Mouse (Mus musculus) stomach, embryonic 15.5 days (tissue): ENCODE data around the gene Camkv. TPM values are rescaled to one million over a fixed set of nuclear protein-coding genes. Genes with fewer than 3 reads are reported as not detected.

ENCODE experiments used
- ATAC-seq: fragments of 200-750 bp; cut with Nextera tagmentation; 2 replicates; pipeline ENCODE4 v1.8.0; 2017; ENCODE audit warnings: low read depth, moderate number of reproducible peaks, moderate TSS enrichment; ENCODE audit not compliant: insufficient read depth, low FRiP score
- H3K27ac ChIP-seq: fragments of 300-500 bp; sonication (generic); 2 replicates; pipeline ENCODE4 v1.5.1; 2015; ENCODE audit warnings: mild to moderate bottlenecking, inconsistent platforms
- H3K27me3 ChIP-seq: fragments of 300-500 bp; sonication (generic); replicated peaks from 2 replicates; pipeline ENCODE4 v1.6.1; 2015; ENCODE audit warnings: inconsistent platforms
- H3K36me3 ChIP-seq: fragments of 300-500 bp; sonication (generic); 2 replicates; pipeline ENCODE4 v1.6.1; 2015; ENCODE audit warnings: inconsistent platforms
- H3K4me1 ChIP-seq: fragments of 300-500 bp; sonication (generic); 2 replicates; pipeline ENCODE4 v1.6.1; 2015; ENCODE audit warnings: inconsistent platforms
- H3K4me2 ChIP-seq: fragments of 300-500 bp; sonication (generic); 2 replicates; pipeline ENCODE4 v1.6.1; 2015; ENCODE audit warnings: mild to moderate bottlenecking, inconsistent platforms
- H3K4me3 ChIP-seq: fragments of 300-500 bp; sonication (generic); replicated peaks from 2 replicates; pipeline ENCODE4 v1.5.1; 2015; ENCODE audit warnings: inconsistent platforms
- H3K9ac ChIP-seq: fragments of 300-500 bp; sonication (generic); 2 replicates; pipeline ENCODE4 v1.6.1; 2015; ENCODE audit warnings: inconsistent platforms
- H3K9me3 ChIP-seq: fragments of 300-500 bp; sonication (generic); 2 replicates; pipeline ENCODE4 v1.6.1; 2016; ENCODE audit warnings: inconsistent platforms
- WGBS: fragments of 180-500 bp; shearing (Covaris S2); methylation state at CpG from one replicate; pipeline ENCODE4 v1.1.7; 2015; 5-methylcytosine and 5-hydroxymethylcytosine counted together
- polyA plus RNA-seq: library from polyadenylated mRNA; unstranded; fragments of >200 nt; fragmentation: Nextera tagmentation; extraction: Ambion mirVana; gene quantifications from 2 replicates; pipeline ENCODE4 v1.2.1, GENCODE M21; 2015

Camkv gene
- polyA plus RNA-seq, 1 experiment from 2014 or later: 3.0 TPM

DNA sequence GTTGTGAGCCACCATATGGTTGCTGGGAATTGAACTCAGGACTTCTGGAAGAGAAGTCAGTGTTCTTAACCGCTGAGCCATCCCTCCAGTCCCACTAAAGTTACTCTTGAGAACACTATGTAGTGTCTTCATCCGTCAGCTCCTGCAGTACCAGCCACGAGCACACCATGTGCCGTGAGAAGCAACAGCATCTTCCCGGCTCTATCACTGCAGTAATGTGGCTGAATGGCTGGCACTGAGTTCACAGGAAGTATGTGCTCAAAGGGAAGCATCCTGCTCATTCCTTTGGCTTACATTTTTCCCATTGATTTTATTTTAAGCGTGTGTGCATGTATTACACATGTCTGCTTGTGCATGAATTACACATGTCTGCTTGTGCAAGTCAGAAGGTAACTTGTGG is 32.0 kb downstream of the Camkv start:
- WGBS: 80% methylated on average over 6 of the region's 6 CpGs

DNA sequence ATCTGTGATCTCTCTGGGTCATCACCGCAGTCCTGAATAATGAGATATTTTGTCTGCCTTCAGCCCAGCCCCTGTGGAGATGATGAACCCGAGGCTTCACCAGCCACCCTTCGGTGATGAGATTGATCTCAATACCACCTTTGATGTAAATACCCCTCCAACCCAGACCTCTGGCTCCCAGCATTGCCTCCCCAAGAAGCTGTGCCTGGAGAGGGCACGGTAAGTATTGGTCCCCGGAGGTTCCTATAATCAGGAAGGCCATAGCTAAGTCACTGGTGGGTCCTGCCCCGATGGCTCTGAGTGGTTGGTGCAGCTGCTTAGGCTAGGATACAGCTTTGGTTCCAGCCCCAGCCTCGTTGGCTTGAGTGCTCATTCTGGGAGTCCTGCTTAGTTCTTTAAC is 33.1 kb downstream of the Camkv start:
- peaks cover 12% of the 10 kb centered on the region; the same call in 1 of the 2 replicates for H3K36me3 ChIP-seq
- ATAC-seq: no peak
- WGBS: 85% methylated on average over 7 of the region's 7 CpGs

More for the DNA sequence above, 32.0 kb downstream of the Camkv start:
- Histone ChIP-seq H3K4me3 (no peak overlapping the region), H3K9me3 (no peaks in the 10 kb centered on the region), H3K36me3 (peaks cover 12% of the 10 kb centered on the region; the same call in 1 of the 2 replicates), H3K4me2 (no peak overlapping the region), H3K27ac (no peak overlapping the region), H3K4me1 (no peaks in the 10 kb centered on the region), H3K27me3 (no peaks in the 10 kb centered on the region), H3K9ac (no peak overlapping the region)
- ATAC-seq: no peak

DNA sequence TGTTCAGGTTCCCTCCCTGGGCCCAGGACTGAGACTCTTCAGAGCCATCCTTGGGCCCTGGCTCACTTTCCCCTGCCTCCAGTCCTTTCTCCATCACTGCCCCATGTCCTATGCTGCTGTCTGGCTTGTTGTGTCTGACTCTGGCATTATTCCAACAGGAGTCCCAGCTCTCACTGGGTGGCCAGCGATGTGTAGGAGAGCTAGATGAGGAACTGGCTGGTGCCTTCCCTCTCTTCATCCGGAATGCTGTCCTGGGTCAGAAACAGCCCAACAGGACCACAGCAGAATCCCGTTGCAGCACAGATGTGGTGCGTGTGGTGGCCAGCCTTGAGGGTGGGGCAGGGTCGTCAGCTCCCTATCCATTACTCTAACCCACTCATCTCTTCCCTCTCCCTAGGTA is 34.8 kb downstream of the Camkv start:
- Histone ChIP-seq H3K27me3 (no peaks in the 10 kb centered on the region), H3K36me3 (peaks cover 12% of the 10 kb centered on the region; the same call in 1 of the 2 replicates), H3K4me3 (no peak overlapping the region), H3K27ac (no peak overlapping the region), H3K9me3 (no peaks in the 10 kb centered on the region), H3K4me2 (no peak overlapping the region), H3K4me1 (no peaks in the 10 kb centered on the region), H3K9ac (no peak overlapping the region)
- WGBS: 79% methylated on average over 5 of the region's 5 CpGs
- no peak for ATAC-seq

More for the DNA sequence above, 33.1 kb downstream of the Camkv start:
- no peak overlapping the region for H3K27ac ChIP-seq
- no peak overlapping the region for H3K9ac ChIP-seq
- no peak overlapping the region for H3K4me2 ChIP-seq
- no peaks in the 10 kb centered on the region for H3K4me1 ChIP-seq
- H3K27me3 ChIP-seq: no peaks in the 10 kb centered on the region
- no peaks in the 10 kb centered on the region for H3K9me3 ChIP-seq
- H3K4me3 ChIP-seq: no peak overlapping the region

DNA sequence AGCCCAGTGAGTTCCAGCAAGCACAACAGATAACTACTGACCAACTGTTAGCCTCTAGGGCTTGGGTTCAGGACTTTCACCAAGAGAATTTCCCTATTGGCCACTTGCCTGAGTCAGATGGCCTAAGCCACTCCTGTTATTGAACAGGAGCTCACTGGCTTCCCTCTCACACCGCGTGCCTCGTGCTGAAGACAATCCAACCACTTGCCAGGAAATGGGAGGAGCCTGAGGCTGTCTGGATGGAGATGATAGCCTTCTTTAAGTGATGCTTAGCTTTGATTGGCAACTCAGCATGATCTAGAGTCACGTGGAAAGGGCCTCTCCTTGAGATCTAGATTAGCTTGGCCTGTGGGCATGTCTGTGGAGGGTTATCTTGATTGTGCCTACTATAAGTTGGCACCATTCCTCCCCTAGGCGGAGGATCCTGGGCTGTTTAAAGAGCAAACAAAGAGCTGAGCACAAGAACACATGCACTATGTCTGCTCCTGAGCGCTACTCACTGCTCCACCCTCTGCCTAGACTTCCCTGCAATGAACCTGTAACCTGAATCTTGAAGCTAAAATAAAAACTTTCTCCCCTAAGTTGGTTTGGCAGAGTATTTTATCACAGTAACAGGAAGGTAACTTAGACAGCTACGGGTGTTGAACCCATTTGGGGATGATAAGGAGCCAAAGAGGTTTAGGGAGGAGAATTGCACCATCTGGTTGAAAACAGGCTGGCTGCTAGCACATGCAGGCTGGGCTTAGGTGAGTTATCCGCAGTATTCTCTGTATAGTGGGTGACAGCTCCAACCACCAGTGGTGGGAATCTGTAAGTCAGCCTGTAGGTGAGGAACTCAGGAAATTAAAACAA is 36.4 kb downstream of the Camkv start:
- no peak overlapping the region for H3K27ac ChIP-seq
- no peak overlapping the region for H3K4me3 ChIP-seq
- H3K9ac ChIP-seq: no peak overlapping the region
- H3K9me3 ChIP-seq: no peaks in the 10 kb centered on the region
- peak; percentile 78 for ATAC-seq
- H3K4me2 ChIP-seq: no peak overlapping the region
- H3K27me3 ChIP-seq: no peaks in the 10 kb centered on the region
- H3K36me3 ChIP-seq: peaks cover 12% of the 10 kb centered on the region; the same call in 1 of the 2 replicates
- peaks cover 4% of the 10 kb centered on the region; the same call in 1 of the 2 replicates for H3K4me1 ChIP-seq
- WGBS: 64% methylated on average over 8 of the region's 8 CpGs

DNA sequence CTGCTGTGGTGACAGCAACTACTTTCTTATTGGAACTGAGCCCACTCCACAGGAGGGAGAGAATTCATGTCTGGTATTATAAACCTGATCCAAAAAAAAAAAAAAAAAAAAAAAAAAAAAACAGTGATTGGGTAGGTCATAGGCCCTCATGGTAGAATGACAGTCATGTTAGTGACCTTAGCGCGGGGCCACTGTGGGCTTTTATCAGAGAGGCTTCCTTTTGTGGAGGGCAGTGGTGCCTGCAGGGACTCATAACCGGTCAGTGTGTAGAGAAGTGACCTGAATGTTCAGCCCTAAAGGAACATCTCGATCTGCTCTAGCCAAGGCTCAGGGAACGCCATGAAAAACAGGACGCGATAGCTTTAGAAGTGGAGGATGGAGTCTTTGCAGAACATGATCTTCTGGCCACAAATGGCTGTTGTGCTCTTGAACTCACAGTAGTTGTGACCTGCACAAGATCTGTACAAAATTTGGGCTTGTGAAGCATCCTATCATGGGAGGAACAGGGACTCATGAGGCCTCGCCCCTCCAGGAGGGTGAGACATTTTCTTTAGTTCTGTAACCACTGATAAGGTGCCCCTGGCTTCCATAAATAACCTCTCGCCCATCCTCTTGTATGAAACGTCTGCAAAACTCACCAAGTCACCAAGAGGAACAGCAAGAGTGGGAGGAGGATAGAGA is 39.2 kb downstream of the Camkv start:
- peak; percentile 67; the same call in 1 of the 2 replicates for ATAC-seq

DNA sequence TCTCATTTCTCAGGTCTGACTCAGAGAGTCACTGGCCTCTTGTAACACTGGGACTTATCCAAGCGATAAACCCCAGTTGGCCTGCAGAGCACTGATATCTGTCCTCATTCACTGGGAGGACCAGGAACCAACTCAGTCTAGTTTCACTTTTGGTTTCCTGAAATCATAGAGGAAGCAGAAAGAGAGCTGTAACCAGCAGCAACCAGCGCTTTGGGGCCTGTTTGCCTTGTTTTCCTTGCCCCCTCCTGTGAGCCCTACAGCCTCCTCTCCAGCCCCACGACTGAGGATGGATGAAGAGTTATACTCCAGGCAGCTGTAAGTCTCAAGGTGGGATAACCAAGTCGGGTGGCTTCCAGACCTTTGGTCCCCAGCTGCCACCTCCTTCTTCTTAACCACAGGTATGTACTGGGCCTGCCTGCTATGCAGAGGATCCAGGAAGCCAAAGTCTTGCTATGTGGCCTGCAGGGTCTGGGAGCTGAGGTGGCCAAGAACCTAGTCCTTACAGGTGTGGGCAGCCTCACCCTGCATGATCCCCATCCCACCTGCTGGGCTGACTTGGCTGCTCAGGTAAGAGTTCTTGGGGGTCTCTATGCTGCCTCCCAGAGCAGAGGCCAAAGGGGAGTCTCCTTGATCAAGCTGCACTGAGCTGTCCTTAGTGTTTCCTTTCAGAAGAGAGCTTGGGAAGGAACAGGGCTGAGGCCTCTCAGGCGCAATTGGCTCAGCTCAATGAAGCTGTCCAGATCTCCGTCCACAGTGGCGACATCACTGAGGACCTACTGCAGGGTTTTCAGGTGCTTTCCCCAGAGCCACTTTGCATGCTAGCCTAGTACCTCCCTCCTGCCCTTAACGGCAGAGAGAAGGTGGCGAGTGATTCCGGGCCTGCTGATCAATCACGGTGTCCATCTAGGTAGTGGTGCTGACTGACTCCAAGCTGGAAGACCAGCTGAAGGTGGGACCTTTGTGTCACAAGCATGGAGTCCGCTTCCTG is 40.2 kb downstream of the Camkv start, which contains the start of gene Uba7:
TSS of gene Uba7 (plus strand) at position 107 of the 988 bp plus-strand sequence.
- Histone ChIP-seq H3K4me2 (peak within 1 kb of the TSS; percentile 45), H3K9ac (no peak within 1 kb of the TSS), H3K9me3 (no peaks in the 10 kb centered on the region), H3K27ac (peak within 1 kb of the TSS; percentile 73), H3K27me3 (no peaks in the 10 kb centered on the region), H3K4me1 (peaks cover 7% of the 10 kb centered on the region), H3K4me3 (peak within 1 kb of the TSS; percentile 27), H3K36me3 (peaks cover 3% of the 10 kb centered on the region; the same call in 1 of the 2 replicates)
- 54% methylated on average over 12 of the region's 12 CpGs for WGBS
- ATAC-seq: peak; percentile 85

More for the DNA sequence above, 39.2 kb downstream of the Camkv start:
- no peaks in the 10 kb centered on the region for H3K27me3 ChIP-seq
- H3K9ac ChIP-seq: no peak overlapping the region
- H3K27ac ChIP-seq: peak overlapping the region; percentile 73; the same call in 1 of the 2 replicates
- no peak overlapping the region for H3K4me3 ChIP-seq
- peaks cover 9% of the 10 kb centered on the region; the same call in 1 of the 2 replicates for H3K36me3 ChIP-seq
- WGBS: 72% methylated on average over 10 of the region's 10 CpGs
- H3K4me1 ChIP-seq: peaks cover 4% of the 10 kb centered on the region; the same call in 1 of the 2 replicates
- no peak overlapping the region for H3K4me2 ChIP-seq
- no peaks in the 10 kb centered on the region for H3K9me3 ChIP-seq

DNA sequence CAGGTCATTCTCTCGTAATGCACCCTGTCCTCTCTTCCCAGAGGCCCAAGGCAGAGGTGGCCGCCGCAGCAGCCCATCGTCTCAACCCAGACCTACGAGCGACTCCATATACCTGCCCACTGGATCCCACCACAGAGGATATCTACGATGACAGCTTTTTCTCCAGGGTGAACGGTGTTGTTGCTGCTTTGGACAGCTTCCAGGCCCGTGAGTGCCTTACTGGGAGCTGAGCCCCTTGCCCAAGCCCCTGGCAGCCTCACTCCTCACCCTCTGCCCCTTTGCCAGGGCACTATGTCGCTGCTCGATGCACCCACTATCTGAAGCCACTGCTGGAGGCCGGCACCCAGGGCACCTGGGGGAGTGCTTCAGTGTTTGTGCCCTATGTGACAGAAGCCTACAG is 43.3 kb downstream of the Camkv start:
- 87% methylated on average over 12 of the region's 12 CpGs for WGBS
- H3K4me1 ChIP-seq: peaks cover 31% of the 10 kb centered on the region
- H3K4me2 ChIP-seq: no peak overlapping the region
- H3K27ac ChIP-seq: no peak overlapping the region
- H3K27me3 ChIP-seq: no peaks in the 10 kb centered on the region
- no peak overlapping the region for H3K9ac ChIP-seq
- no peak for ATAC-seq
- no peaks in the 10 kb centered on the region for H3K9me3 ChIP-seq
- H3K4me3 ChIP-seq: no peak overlapping the region
- no peaks in the 10 kb centered on the region for H3K36me3 ChIP-seq

DNA sequence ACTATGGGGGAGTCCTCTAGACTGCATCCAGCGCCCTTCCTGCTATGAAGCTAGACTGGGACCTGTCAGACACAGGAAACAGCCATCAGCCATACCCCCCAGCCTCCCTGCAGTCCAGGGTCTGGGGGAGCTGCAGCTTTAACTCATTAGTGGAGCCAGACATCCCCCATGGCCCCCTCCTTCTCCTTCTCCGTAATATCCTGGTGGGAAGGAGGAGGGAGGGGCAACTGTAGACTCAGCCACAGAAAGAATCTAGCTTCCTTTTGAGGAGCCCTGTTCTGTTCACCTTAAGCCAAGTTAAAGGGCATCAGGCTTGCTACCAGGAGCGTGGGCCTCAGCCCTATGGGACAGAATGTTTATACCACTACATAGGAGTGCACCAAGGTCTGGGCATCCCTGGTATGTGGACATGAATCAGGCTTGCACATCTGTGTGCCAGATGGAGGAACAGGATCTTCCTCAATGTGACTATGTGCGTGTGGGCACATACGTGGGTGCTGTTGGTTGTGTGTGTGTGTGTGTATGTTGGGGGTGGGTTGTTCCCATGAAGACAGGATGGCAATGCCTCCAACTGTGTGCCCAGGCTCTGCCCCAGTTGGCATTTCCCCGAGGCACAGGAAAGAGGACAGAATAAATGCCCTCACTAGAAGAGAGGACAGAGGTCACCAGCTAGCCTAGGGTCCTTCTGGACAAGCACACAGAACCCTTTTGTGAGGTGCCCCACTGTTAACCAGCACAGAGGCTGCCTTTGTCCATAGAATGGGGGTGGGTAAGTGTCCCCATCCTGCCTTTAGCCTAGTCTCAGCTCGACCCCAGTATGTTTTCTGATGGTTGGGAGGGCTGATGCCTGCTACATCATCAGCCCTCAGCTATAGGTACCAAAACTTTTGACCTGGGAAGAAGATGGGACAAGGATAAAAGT is 46.5 kb downstream of the Camkv start:
- H3K27ac ChIP-seq: peak overlapping the region; percentile 100
- H3K4me2 ChIP-seq: peak overlapping the region; percentile 81
- H3K9ac ChIP-seq: peak overlapping the region; percentile 13; the same call in 1 of the 2 replicates
- WGBS: 29% methylated on average over 7 of the region's 7 CpGs
- no peaks in the 10 kb centered on the region for H3K36me3 ChIP-seq
- H3K4me1 ChIP-seq: peaks cover 39% of the 10 kb centered on the region
- peak; percentile 8; the same call in 1 of the 2 replicates for ATAC-seq
- H3K4me3 ChIP-seq: peak overlapping the region; percentile 77
- no peaks in the 10 kb centered on the region for H3K9me3 ChIP-seq
- no peaks in the 10 kb centered on the region for H3K27me3 ChIP-seq

DNA sequence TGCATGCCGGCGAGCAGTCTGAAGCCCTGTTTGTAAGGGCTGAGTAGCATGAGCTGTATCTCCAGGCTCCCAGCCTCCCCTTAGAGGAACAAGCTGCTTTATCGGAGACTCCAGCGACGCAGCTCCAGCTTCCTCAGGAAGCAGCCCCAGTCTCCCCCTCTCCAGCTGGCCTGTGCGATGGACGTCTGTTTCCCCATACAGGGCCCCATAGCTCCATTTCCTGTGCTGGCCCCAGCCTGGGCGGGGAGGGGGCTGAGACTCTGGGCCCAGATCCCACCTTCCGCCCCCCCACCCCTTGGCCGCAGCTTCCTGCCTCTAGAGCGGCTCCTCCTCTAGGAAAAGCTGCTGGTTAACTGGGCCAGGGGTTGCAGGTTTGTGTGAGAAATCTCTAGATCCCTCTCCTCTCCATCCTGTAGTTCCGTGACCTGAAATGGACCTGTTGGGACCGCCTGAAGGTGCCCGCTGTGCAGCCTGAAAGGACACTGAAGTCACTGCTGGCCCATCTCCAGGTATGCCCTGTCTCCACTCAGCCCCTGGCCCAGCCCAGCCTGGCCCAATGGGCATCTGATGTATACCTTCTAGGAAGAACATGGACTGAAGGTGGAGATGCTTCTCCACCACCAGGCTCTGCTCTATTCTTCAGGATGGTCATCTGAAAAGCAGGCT is 47.3 kb downstream of the Camkv start, which contains the start of gene Gm20661:
TSS of gene Gm20661 (plus strand) at position 378 of the 666 bp plus-strand sequence.
- WGBS: 14% methylated on average over 14 of the region's 14 CpGs
- Histone ChIP-seq H3K4me3 (peak within 1 kb of the TSS; percentile 77), H3K27ac (peak within 1 kb of the TSS; percentile 100), H3K4me2 (peak within 1 kb of the TSS; percentile 81), H3K9ac (peak within 1 kb of the TSS; percentile 65; the same call in 1 of the 2 replicates), H3K36me3 (no peaks in the 10 kb centered on the region), H3K4me1 (peaks cover 41% of the 10 kb centered on the region), H3K27me3 (no peaks in the 10 kb centered on the region), H3K9me3 (no peaks in the 10 kb centered on the region)
- ATAC-seq: peak; percentile 77

DNA sequence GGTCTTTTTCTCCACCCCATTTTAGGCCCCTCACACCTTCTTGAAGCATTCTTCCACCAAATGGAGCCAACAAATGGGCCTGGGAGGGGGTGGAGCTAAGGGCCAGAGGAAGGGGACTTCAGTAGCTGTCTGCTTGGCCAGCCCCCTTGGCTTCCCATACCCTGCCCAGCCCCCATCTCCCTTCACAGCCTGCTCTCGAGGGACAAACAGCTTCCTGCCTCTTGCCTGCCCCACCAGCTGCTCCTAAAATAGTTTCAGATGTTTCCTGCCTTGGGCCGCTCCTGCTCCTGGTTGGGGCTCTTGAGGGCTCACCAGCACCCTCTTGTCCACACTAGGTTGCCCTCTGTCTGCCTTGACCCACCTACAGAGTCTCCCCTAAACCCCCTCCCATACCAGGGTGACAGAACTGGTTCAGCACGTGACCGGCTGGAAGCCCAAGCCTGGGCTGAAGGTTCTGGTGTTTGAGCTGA is 48.0 kb downstream of the Camkv start:
- H3K9me3 ChIP-seq: no peaks in the 10 kb centered on the region
- peak overlapping the region; percentile 65; the same call in 1 of the 2 replicates for H3K9ac ChIP-seq
- peaks cover 41% of the 10 kb centered on the region for H3K4me1 ChIP-seq
- WGBS: 13% methylated on average over 4 of the region's 4 CpGs
- peak overlapping the region; percentile 81 for H3K4me2 ChIP-seq
- ATAC-seq: peak; percentile 44
- peak overlapping the region; percentile 77 for H3K4me3 ChIP-seq
- peak overlapping the region; percentile 100 for H3K27ac ChIP-seq
- no peaks in the 10 kb centered on the region for H3K27me3 ChIP-seq
- no peaks in the 10 kb centered on the region for H3K36me3 ChIP-seq
